Mouse (Mus musculus): ENCODE measurements around the gene Gm14418. TPM values are rescaled to one million over a fixed set of nuclear protein-coding genes. Genes with fewer than 3 reads are reported as not detected.
A peak's percentile ranks its signal among the peaks of the same experiment; 100 is the strongest.
"Not testable (repeated sequence)": the region's sequence is repeated elsewhere in the genome, so short reads cannot be mapped to it uniquely, and the experiment has no call there.

The Gm14418 gene
- 11.0 and 12.7 TPM in 2 replicates for polyA plus RNA-seq (2015; fragmentation: Nextera tagmentation; extraction: Ambion mirVana)

- WGBS = 23% methylated on average over 6 of the region's 6 CpGs
- H3K4me3 ChIP-seq (ENCODE audit: low read depth, low read length) = 0 out of 2 replicates have a peak within 1 kb of the TSS, but pooled peaks have one; percentile 19
- H3K4me1 ChIP-seq (ENCODE audit: insufficient read depth, low read depth, low read length); H3K9me3 ChIP-seq (ENCODE audit: low read length); ATAC-seq; H3K27ac ChIP-seq (ENCODE audit: low read length); H3K27me3 ChIP-seq (replicated peaks; ENCODE audit: insufficient read depth, low read length); H3K9ac ChIP-seq (replicated peaks; ENCODE audit: low read depth); H3K36me3 ChIP-seq (ENCODE audit: insufficient read depth, low read length): not testable (repeated sequence)
- peak; percentile 7 for DNase-seq (ENCODE audit: low spot score)
- peak within 1 kb of the TSS; percentile 25; the same call in 1 of the 2 replicates for H3K4me2 ChIP-seq (replicated peaks; ENCODE audit: low read depth, low read length)
These were observed at the start of gene Gm14418 for GRCm38 (mm10) chr2:177398096-177398495. Gene Gm14418 (minus strand): TSS chr2:177398320.

Other genes with a start within 250 kb of the Gm14418 start
- gene Gm14410, start 191.9 kb downstream of the Gm14418 start, polyA plus RNA-seq (2015; fragmentation: Nextera tagmentation; extraction: Ambion mirVana) = 24.3 and 27.6 TPM in 2 replicates
- not detected in 2 replicates for gene Gm14409, start 131.3 kb downstream of the Gm14418 start, polyA plus RNA-seq (2015; fragmentation: Nextera tagmentation; extraction: Ambion mirVana)
- gene Gm14412, start 74.0 kb downstream of the Gm14418 start, polyA plus RNA-seq (2015; fragmentation: Nextera tagmentation; extraction: Ambion mirVana) = 0.07 and 0.14 TPM in 2 replicates
- gene Zfp970, start 66.4 kb upstream of the Gm14418 start, polyA plus RNA-seq (2015; fragmentation: Nextera tagmentation; extraction: Ambion mirVana) = 9.6 and 10.0 TPM in 2 replicates
- gene Gm14403, start 99.9 kb upstream of the Gm14418 start, polyA plus RNA-seq (2015; fragmentation: Nextera tagmentation; extraction: Ambion mirVana) = 7.6 and 8.2 TPM in 2 replicates
- not detected in 2 replicates for gene Gm14406, start 179.9 kb upstream of the Gm14418 start, polyA plus RNA-seq (2015; fragmentation: Nextera tagmentation; extraction: Ambion mirVana)